Mouse (Mus musculus) adipocyte (in vitro differentiated cells): ENCODE measurements at regions not wholly inside any gene's neighbourhood (a gene's known extent, or its start where the extent isn't known, plus 50 kb on each side); places are given as distances from the start of the nearest gene placed in this dataset.

Experiments
- DNase-seq: peaks from one replicate; pipeline ENCODE4 v3.0.0-alpha.2; 2016; ENCODE audit warnings: low spot score

- DNase-seq, result peak; percentile 67
These were observed 232.0 kb downstream of the Clic5 start for GRCm38 (mm10) chr17:44420098-44421070.

GRCm38 (mm10) chr17:44422161-44422560, 233.8 kb downstream of the Clic5 start:
- no peak for DNase-seq

- DNase-seq, result no peak
These were observed 234.5 kb downstream of the Clic5 start for GRCm38 (mm10) chr17:44422865-44423264.

- DNase-seq, result no peak
These were observed 235.1 kb downstream of the Clic5 start for GRCm38 (mm10) chr17:44423471-44423985.

GRCm38 (mm10) chr17:44432524-44433295, 244.3 kb downstream of the Clic5 start:
- DNase-seq, result no peak

GRCm38 (mm10) chr17:44433296-44433653, 244.9 kb downstream of the Clic5 start:
- DNase-seq, result no peak

GRCm38 (mm10) chr17:44436536-44437043, 248.2 kb downstream of the Clic5 start:
- no peak for DNase-seq

GRCm38 (mm10) chr17:44438526-44438925, 250.1 kb downstream of the Clic5 start:
- no peak for DNase-seq

GRCm38 (mm10) chr17:44443460-44443859, 255.1 kb downstream of the Clic5 start:
- DNase-seq, result no peak

GRCm38 (mm10) chr17:44445361-44445760, 257.0 kb downstream of the Clic5 start:
- DNase-seq, result no peak
